Mouse (Mus musculus): ENCODE results near the gene Fcgrt.
A peak's percentile ranks its signal among the peaks of the same experiment; 100 is the strongest.
"Not testable (repeated sequence)": the region's sequence is repeated elsewhere in the genome, so short reads cannot be mapped to it uniquely, and the experiment has no call there.

Fcgrt gene

DNA sequence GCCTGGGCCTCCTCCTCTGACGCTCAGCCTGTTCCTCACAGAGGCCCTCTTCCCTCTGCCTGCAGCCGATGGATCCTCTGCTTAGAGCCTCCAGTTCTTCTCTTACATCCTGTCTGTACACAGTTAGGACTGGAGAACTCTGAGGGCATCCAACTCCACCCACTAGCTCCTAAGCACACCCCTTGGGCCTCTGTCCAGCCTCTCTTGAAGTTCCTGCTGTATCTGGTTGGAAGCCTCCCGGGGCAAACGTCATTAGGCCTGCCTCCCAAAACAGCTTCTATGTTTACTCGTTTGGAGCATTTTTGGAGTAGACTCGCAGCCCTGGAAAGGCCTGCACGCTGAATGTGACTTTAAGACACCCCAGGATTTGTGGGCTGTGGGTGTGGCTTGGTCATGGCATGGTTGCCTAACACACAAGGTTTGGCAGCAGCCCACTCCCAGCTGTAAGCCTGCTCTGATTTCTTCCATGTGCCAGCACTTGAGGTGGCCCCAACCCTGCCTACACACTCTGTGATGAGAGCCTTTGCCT lies at the start of gene Fcgrt:
Gene Fcgrt, minus strand, starts transcription at position 200 of the 529 bp plus-strand sequence.
- DNase-seq = no peak

DNA sequence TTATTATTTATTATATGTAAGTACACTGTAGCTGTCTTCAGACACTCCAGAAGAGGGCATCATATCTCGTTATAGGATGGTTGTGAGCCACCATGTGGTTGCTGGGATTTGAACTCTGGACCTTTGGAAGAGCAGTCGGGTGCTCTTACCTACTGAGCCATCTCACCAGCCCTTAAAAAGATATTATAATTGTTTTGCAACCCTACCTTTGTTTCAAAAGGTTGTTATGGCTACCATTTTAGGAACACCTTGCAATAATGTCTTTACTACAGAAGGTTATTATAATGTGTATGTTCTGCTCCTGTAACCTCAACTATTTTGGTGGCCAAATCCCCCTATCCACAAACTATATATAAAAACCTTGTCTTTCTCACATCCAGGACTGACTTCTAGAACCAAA lies 49.4 kb upstream of the Fcgrt start:
- not testable (repeated sequence) for DNase-seq

DNA sequence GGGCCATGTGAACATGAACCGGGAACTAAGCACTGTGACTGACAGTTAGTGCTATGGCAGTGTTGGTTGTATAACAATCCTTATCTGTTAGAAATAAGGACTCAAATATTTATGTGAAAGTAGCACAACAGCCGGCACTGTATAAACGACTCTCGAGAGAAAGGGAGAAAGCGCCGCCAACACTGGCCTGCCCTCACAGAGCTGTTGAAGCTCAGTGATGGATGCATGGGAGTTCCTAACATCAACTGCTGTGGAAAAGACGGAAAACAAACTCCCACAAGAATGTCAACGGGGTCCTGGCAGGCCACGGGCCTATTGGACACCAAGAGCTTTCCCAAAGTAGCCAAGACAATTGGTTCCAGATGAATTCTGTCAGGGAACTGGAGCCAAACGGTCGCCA lies 47.7 kb upstream of the Fcgrt start:
- DNase-seq = no peak

DNA sequence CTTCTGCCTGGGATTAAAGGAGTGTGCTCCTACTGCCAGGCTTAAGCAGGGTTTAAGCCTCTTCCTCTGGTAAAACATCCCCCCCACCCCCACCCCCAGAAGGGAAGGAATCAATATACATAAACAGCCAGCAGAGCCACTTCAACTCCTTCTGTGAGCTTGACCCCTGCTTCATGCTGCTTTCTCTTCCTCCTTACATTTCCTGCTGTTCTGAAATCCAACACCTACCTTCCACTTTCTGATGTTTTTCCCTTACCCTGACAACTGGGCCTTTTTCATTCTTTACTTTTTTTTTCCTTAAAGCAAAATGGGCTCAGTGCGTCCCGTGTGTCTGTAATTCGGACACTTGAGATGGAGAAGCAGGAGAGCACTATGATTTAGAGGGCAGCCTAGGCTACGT lies 46.7 kb upstream of the Fcgrt start:
- peak; percentile 23 for DNase-seq

GRCm38 (mm10) chr7:45149545-45149944 lies 45.9 kb upstream of the Fcgrt start:
- DNase-seq = no peak

GRCm38 (mm10) chr7:45148534-45149098 lies 45.0 kb upstream of the Fcgrt start:
- DNase-seq = no peak

GRCm38 (mm10) chr7:45147899-45148298 lies 44.2 kb upstream of the Fcgrt start:
- no peak for DNase-seq

GRCm38 (mm10) chr7:45147267-45147666 lies 43.6 kb upstream of the Fcgrt start:
- no peak for DNase-seq

GRCm38 (mm10) chr7:45145460-45145859 lies 41.8 kb upstream of the Fcgrt start:
- DNase-seq = no peak

DNA sequence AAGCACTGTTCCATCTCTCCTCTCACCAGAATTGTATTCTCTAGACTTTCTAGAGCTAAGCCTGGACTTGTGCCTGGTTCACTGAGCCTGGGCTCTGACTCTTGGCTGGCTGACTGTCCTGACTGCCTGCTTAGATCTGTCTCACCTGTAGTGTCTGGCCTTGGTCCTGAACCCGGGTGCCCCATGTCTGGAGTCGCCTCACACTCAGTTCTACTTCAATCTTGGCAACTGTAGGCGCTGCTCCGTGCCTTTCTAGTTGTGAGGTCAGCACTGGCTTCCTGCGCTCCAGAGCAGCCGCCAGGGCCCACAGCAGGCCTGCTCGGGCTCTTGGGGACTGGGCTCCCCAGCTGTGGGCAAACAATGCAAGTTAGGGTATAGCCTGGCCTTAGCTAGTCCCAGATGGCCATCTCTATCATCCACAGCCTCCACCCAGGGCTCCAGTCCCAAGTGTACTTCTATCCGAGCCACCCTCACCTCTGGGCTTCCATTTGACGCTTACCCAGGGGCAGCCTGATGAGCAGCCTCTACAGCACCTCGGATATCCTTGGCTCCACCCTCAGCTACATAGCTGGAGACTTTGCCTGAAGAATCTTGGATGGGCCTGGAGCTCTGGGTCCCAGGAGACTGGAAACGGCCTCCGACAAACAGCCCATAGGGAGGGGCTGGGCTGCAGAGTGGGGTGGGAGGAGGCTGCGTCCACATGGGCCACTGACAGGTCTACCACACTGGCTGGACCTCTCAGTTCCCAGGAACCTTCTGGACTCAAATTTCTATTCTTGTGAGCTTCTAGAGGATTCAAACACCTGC lies 40.9 kb upstream of the Fcgrt start:
- DNase-seq = no peak

GRCm38 (mm10) chr7:45141914-45142313 lies 38.3 kb upstream of the Fcgrt start:
- no peak for DNase-seq

- no peak for DNase-seq
Measured at GRCm38 (mm10) chr7:45141319-45141718, 37.7 kb upstream of the Fcgrt start.

DNA sequence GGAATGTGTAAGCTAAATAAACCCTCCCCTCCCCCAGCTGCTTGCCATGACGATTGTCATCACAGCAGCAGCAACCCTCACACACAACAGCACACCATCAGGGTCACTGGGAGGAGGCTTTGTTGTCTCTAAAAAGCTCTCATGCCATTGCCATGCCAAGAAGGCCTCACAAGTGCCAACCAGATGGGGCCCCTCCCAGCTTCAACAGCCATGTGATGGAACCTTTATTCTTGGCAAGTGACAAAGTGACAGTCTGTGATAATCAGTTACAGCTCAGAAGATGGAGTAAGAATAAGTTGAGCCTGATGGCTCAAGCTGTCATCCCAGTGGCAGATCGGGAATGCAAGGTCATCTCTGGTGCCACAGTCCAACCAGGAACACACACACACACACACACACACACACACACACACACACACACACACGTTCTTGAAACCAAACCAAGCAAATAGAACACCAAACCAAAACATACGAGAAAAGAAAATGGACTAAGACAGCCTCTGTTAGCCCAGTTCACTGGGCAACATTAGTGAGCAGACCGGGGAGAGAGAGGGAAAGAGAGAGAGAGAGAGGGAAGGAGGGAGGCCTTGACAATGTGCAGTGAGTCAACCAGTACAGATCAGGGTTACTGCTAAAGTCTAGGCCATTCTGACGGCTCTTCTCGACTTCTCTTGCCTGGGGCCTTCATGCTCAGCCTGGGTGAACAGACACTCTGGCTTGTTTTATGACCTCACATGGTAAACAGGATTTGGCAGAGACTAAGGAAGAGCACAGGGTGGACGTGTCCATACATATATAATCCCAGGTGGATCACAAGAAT lies 36.5 kb upstream of the Fcgrt start:
- DNase-seq = no peak

DNA sequence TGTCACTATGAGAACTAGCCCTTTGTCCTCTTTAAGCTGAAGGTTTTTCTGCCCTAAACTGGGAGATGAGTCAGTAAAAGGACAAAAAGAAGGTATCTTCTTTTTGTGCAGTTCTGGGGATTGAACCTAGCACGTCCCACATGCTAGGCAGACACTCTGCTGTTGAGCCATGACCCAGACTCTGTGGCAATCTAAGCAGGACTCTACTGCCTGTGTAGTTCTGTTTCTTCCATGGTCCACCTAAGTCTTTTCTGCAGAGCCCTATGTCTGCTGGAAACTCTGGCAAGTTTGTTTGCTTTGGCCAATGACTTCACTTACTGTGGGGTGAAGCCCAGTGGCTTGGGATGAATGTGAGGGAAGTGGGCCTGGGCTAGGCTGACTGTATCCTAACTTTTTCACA lies 34.8 kb upstream of the Fcgrt start:
- no peak for DNase-seq

DNA sequence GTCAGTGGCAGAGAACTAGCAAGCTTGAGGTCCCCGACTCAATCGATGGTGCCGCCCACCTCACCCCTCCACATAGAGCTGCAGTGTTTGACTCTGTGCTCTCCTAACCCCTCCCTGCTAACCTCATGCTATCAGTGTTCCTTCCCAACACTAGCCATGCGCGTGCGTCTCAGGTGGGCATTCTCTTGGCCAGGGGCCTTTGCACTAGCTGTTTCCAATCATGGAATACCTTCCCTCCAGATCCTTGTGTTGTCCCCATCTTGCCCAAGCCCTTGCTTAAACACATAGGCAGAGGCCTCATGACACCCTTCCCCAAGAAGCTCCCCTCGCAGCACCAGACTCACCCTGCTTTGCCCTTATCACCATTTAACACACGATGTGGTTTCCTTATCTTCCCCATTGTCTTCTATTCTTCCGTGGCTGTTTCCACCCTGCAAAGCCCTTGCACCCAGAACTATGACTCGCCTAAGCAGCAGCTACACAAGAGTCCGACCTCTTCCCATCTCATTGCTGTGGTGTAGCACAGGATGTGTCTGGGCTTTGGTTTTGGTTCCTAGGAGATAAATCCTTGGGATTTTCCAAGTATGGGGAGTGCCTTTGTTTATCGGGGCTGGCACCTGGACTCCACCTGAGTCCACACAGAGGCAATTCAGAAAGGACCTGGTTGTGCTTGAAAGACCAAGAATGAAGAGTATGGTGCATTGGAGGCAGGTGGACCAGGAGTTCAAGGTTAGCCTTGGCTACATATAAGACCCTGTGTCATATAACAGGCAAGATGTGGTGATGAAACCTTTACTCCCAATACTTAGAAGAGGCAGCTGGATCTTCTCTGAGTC lies 33.7 kb upstream of the Fcgrt start:
- DNase-seq = no peak

DNA sequence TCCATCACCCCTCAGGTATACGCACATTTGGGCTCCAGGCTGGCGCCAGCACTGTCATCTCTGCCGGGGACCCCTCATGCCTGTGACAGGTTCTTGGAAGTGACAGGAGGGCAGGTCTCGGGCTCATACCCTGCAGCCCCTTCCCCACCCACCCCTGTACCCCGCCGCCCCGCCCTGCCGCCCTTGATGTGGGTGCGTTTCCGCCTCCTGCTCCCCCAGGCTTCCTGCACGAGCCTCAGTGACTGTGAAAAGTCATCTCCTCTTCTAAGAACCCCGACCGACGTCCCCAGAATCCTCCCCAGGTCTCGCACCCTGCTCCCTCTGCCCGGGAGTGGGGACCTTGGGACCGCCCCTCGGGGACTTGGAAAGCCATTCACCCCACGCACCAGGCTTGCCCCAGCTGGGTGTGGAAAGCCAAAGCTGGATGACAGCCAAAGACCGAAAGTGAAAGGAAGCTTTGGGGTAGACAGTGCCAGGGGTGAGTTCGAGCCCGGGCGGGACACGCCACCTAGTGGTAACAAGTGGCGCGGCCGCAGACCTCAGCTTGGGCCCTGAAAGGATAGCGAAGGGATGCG lies 32.4 kb upstream of the Fcgrt start, which contains the start of the genes Gm45713 and Flt3l:
Gene Gm45713, minus strand, starts transcription at position 239 of the 575 bp plus-strand sequence.
Gene Flt3l, minus strand, starts transcription at position 440 of the 575 bp plus-strand sequence.
- peak; percentile 95 for DNase-seq

GRCm38 (mm10) chr7:45135370-45135769 lies 31.7 kb upstream of the Fcgrt start:
- no peak for DNase-seq

DNA sequence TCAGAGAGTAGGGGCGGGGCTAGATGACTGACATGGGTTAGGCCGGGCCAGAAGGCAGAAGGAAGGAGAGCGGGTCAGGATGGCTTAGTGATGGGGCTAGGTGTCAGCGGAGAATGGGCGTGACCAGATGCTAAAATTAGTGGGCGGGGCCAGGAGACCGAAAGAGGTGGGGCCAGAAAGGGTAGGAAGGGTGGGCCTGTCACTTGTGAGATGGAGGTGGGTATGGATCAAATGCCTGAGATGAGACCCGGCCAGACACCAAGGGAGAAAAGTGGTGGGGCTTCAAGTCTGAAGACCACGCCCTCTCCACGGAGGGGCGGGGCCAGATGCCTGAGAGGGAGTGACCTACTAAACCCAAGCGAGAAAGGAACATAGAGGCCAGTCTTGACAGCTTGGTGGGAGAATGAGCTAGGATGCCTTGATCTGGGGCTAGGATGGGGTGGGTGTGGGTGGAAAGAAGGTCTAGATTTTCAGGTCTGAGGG lies 30.9 kb upstream of the Fcgrt start:
- DNase-seq = peak; percentile 77

DNA sequence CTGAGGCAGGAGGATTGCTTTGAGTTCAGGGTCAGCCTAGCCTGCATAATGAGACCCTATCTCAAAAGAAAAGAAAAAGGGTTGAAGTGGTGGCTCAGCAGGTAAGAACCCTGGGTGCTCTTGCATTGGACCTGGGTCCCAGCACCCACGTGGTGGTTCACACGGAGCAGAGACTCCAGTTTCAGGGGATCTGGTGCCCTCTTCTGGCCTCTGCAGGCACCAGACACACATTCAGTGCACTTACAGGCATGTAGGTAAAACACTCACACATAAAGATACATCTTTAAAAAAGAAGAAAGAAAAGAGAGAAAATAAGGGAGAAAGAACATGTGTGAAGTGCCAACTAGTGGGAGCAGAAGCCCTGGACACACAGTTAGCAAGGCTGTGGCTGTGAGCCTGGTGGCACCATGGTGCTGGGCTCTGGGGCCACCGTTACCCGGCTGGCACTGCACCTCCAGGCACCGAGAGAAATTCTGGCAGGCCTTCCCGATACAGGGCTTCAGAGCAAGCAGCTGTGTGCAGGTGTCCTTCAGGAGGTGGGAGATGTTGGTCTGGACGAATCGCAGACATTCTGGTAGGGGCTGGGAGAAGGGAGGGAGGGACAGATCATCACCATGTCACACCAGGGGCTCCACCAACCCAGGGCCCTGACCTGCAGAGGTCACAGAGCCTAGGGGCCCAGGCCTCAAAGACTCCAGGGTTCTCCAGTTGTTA lies 30.0 kb upstream of the Fcgrt start:
- DNase-seq = no peak

GRCm38 (mm10) chr7:45131850-45132249 lies 28.2 kb upstream of the Fcgrt start:
- DNase-seq = no peak
